Mouse (Mus musculus): Measurements from ENCODE around the gene Sh3yl1. TPM values are rescaled to one million over a fixed set of nuclear protein-coding genes. Genes with fewer than 3 reads are reported as not detected.

Gene Sh3yl1
- polyA plus RNA-seq, 1 experiment from 2014 or later = 36.0 TPM

- Histone ChIP-seq H3K27me3 (replicated peaks) (no peaks in the 10 kb centered on the region), H3K4me1 (no peaks in the 10 kb centered on the region), H3K36me3 (no peaks in the 10 kb centered on the region), H3K27ac (no peak overlapping the region), H3K4me3 (no peak overlapping the region), H3K4me2 (no peak overlapping the region), H3K9me3 (replicated peaks) (no peaks in the 10 kb centered on the region), H3K9ac (no peak overlapping the region)
- ATAC-seq = peak; percentile 72
- 46% methylated on average over 2 of the region's 2 CpGs for WGBS (ENCODE audit: insufficient replicate concordance)
Measured at GRCm38 (mm10) chr12:30970700-30971099, 59.2 kb downstream of the Sh3yl1 start.

- Histone ChIP-seq H3K4me1 (no peaks in the 10 kb centered on the region), H3K9me3 (replicated peaks) (no peaks in the 10 kb centered on the region), H3K36me3 (no peaks in the 10 kb centered on the region), H3K4me3 (no peak overlapping the region), H3K27ac (no peak overlapping the region), H3K4me2 (no peak overlapping the region), H3K9ac (no peak overlapping the region), H3K27me3 (replicated peaks) (no peaks in the 10 kb centered on the region)
- WGBS (ENCODE audit: insufficient replicate concordance) = 63% methylated on average over 4 of the region's 4 CpGs
- ATAC-seq = no peak
Measured at GRCm38 (mm10) chr12:31003795-31004194, 92.3 kb downstream of the Sh3yl1 start.

- 12% methylated on average over 3 of the region's 3 CpGs for WGBS (ENCODE audit: insufficient replicate concordance)
- no peak overlapping the region for H3K27ac ChIP-seq
- H3K36me3 ChIP-seq = no peaks in the 10 kb centered on the region
- H3K4me2 ChIP-seq = no peak overlapping the region
- ATAC-seq = 0 out of 2 replicates have a peak, but pooled peaks have one; percentile 66
- no peak overlapping the region for H3K4me3 ChIP-seq
- no peaks in the 10 kb centered on the region for H3K4me1 ChIP-seq
- H3K27me3 ChIP-seq (replicated peaks) = no peaks in the 10 kb centered on the region
- no peak overlapping the region for H3K9ac ChIP-seq
- no peaks in the 10 kb centered on the region for H3K9me3 ChIP-seq (replicated peaks)
Measured at GRCm38 (mm10) chr12:31005010-31005409, 93.5 kb downstream of the Sh3yl1 start.

- no peak for ATAC-seq
- Histone ChIP-seq H3K9ac (no peak overlapping the region), H3K4me1 (no peaks in the 10 kb centered on the region), H3K9me3 (replicated peaks) (no peaks in the 10 kb centered on the region), H3K27me3 (replicated peaks) (no peaks in the 10 kb centered on the region), H3K4me3 (no peak overlapping the region), H3K36me3 (no peaks in the 10 kb centered on the region), H3K27ac (no peak overlapping the region), H3K4me2 (no peak overlapping the region)
- WGBS (ENCODE audit: insufficient replicate concordance) = 16% methylated on average over 6 of the region's 6 CpGs
Measured at GRCm38 (mm10) chr12:31008171-31008570, 96.7 kb downstream of the Sh3yl1 start.

Other genes with a start within 250 kb of the Sh3yl1 start
- not detected in 2 replicates for gene Alkal2, start 27.3 kb upstream of the Sh3yl1 start, polyA plus RNA-seq (2016; fragmentation: Nextera tagmentation; extraction: Ambion mirVana)
- 299 and 326 TPM in 2 replicates for gene Acp1, start 79 bp upstream of the Sh3yl1 start, polyA plus RNA-seq (2016; fragmentation: Nextera tagmentation; extraction: Ambion mirVana)
- gene Fam110c, start 162.2 kb downstream of the Sh3yl1 start, polyA plus RNA-seq (2016; fragmentation: Nextera tagmentation; extraction: Ambion mirVana) = 1.3 and 1.4 TPM in 2 replicates

All from liver, embryonic 12.5 days (tissue).